In genomic region chr12:71891729-71892355, GRCm38 (mm10) we compare ENCODE assay signal across 13 mouse cellular contexts.
A peak's percentile ranks its signal among the peaks of the same experiment; 100 is the strongest.
DNase-seq lines count a peak whose midpoint lies in the region; ATAC-seq and TF ChIP-seq lines count a peak whose summit lies in the region.
"Had no signal": no experiment of that assay in that cellular context is flagged by ENCODE, and none has a peak within 500 bp of the region (broad histone marks: within the 10 kb centered on the region; RNA-seq: fewer than 3 reads in every experiment).

No protein-coding gene starts in this region.

- WGBS in hindbrain, embryonic 11.5 days = 34% methylated on average over 7 of the region's 7 CpGs
- WGBS in neural tube, embryonic 14.5 days = 33% methylated on average over 7 of the region's 7 CpGs
- WGBS in thymus, adult 2 months = 91% methylated on average over 7 of the region's 7 CpGs

- no peak overlapping the region for H3K4me2 ChIP-seq in hindbrain, embryonic 11.5 days (replicated peaks; ENCODE audit: low read depth, low read length)
- no peak overlapping the region for H3K4me2 ChIP-seq in neural tube, embryonic 14.5 days (ENCODE audit: low read depth, low read length)

- H3K27me3 ChIP-seq in hindbrain, embryonic 11.5 days (ENCODE audit: control insufficient read depth, insufficient read depth, low read length) = no peaks in the 10 kb centered on the region
- H3K27me3 ChIP-seq in neural tube, embryonic 14.5 days (ENCODE audit: control insufficient read depth, insufficient read depth, low read length) = no peaks in the 10 kb centered on the region
- no peaks in the 10 kb centered on the region for H3K27me3 ChIP-seq in thymus, adult 2 months (ENCODE audit: control insufficient read depth, insufficient read depth, low read length)

- H3K4me1 ChIP-seq in hindbrain, embryonic 11.5 days (replicated peaks; ENCODE audit: control insufficient read depth, insufficient read depth, low read length) = peaks cover 4% of the 10 kb centered on the region; the same call in 1 of the 2 replicates
- peaks cover 9% of the 10 kb centered on the region for H3K4me1 ChIP-seq in neural tube, embryonic 14.5 days (ENCODE audit: control insufficient read depth, insufficient read depth, low read length)
- H3K4me1 ChIP-seq in thymus, adult 2 months (replicated peaks; ENCODE audit: control insufficient read depth, insufficient read depth, low read length) = no peaks in the 10 kb centered on the region

- ATAC-seq in hindbrain, embryonic 11.5 days (ENCODE audit: low FRiP score) = no peak
- no peak for ATAC-seq in neural tube, embryonic 14.5 days (ENCODE audit: low read depth)

- no peak for TF ChIP-seq POLR2A in thymus, adult 2 months (IDR thresholded peaks at IDR 0.05; ENCODE audit: control insufficient read depth, extremely low read depth, insufficient read depth, low read length, poor library complexity)

- peak; percentile 19 for DNase-seq in embryo, embryonic 9.5 days (ENCODE audit: extremely low spot score)
- DNase-seq in embryo, embryonic 10 days (ENCODE audit: low spot score) = no peak
- DNase-seq in layer of hippocampus, adult 11-12 months (ENCODE audit: low spot score) = peak; percentile 4
- no peak for DNase-seq in layer of hippocampus, adult 8-10 months (ENCODE audit: low spot score in 2 of 2)
- peak; percentile 20 for DNase-seq in hindbrain, embryonic 11.5 days (ENCODE audit: low spot score)
- no peak for DNase-seq in thymus, adult 2 months
- DNase-seq in left cerebral cortex, postnatal 4 days = no peak
- DNase-seq: heart, adult 2 months; kidney, adult 11 months; lung, postnatal 14 days; right cerebral cortex, postnatal 14 days had no signal

- TF ChIP-seq CTCF in thymus, adult 2 months (IDR thresholded peaks at IDR 0.05; ENCODE audit: borderline replicate concordance, control insufficient read depth, extremely low read depth, insufficient read depth, low read length, poor library complexity) = no peak

- H3K27ac ChIP-seq in hindbrain, embryonic 11.5 days (ENCODE audit: low read depth, low read length) = peak overlapping the region; percentile 52; the same call in 1 of the 2 replicates
- H3K27ac ChIP-seq in neural tube, embryonic 14.5 days (ENCODE audit: low read depth, low read length) = peak overlapping the region; percentile 22; the same call in 1 of the 2 replicates
- H3K27ac ChIP-seq in thymus, adult 2 months (ENCODE audit: control insufficient read depth, insufficient read depth, low read length) = no peak overlapping the region
- H3K27ac ChIP-seq: heart, adult 2 months had no signal

- no peak overlapping the region for H3K9ac ChIP-seq in hindbrain, embryonic 11.5 days (ENCODE audit: low read depth, low read length)
- no peak overlapping the region; the same call in 1 of the 2 replicates for H3K9ac ChIP-seq in neural tube, embryonic 14.5 days (replicated peaks; ENCODE audit: low read depth, low read length)

- H3K4me3 ChIP-seq in hindbrain, embryonic 11.5 days (ENCODE audit: low read depth, low read length) = no peak overlapping the region
- no peak overlapping the region for H3K4me3 ChIP-seq in neural tube, embryonic 14.5 days (ENCODE audit: low read depth, low read length)
- no peak overlapping the region for H3K4me3 ChIP-seq in thymus, adult 2 months (ENCODE audit: control insufficient read depth, insufficient read depth, low read length)
- H3K4me3 ChIP-seq: heart, adult 2 months had no signal

- no peaks in the 10 kb centered on the region for H3K9me3 ChIP-seq in hindbrain, embryonic 11.5 days (ENCODE audit: control insufficient read depth, low read length)
- no peaks in the 10 kb centered on the region for H3K9me3 ChIP-seq in neural tube, embryonic 14.5 days (ENCODE audit: control insufficient read depth, low read length)
- H3K9me3 ChIP-seq: G1E had no signal

- intact Hi-C loops in left cerebral cortex, postnatal 4 days (cut with DNase I) = no loop called here

- H3K36me3 ChIP-seq in hindbrain, embryonic 11.5 days (ENCODE audit: control insufficient read depth, insufficient read depth, low read length) = no peaks in the 10 kb centered on the region
- no peaks in the 10 kb centered on the region for H3K36me3 ChIP-seq in neural tube, embryonic 14.5 days (ENCODE audit: control insufficient read depth, insufficient read depth, low read length)
- no peaks in the 10 kb centered on the region for H3K36me3 ChIP-seq in thymus, adult 2 months (ENCODE audit: control insufficient read depth, insufficient read depth, low read length)

Comparison
In these comparisons a context has a peak if more than half of its experiments do, and no peak if none do; other contexts are left out.
1. DNase-seq: peak in embryo, embryonic 9.5 days (single experiment), layer of hippocampus, adult 11-12 months (single experiment) and hindbrain, embryonic 11.5 days (single experiment); none in embryo, embryonic 10 days (single experiment), layer of hippocampus, adult 8-10 months (0 of 2), thymus, adult 2 months (single experiment) and left cerebral cortex, postnatal 4 days (single experiment).